Mouse (Mus musculus) midbrain, embryonic 14.5 days (tissue): ENCODE measurements around the gene Ap2a1. TPM values are rescaled to one million over a fixed set of nuclear protein-coding genes. Genes with fewer than 3 reads are reported as not detected.
A peak's percentile ranks its signal among the peaks of the same experiment; 100 is the strongest.

ENCODE experiments used
- ATAC-seq: fragments of 200-750 bp; cut with Nextera tagmentation; 2 replicates; pipeline ENCODE4 v1.8.0; 2017; ENCODE audit warnings: moderate number of reproducible peaks, moderate library complexity; ENCODE audit not compliant: low FRiP score, low TSS enrichment
- DNase-seq: peaks from one replicate; pipeline ENCODE4 v3.0.0-alpha.2; 2015
- H3K27ac ChIP-seq: fragments of 300-500 bp; sonication (generic); replicated peaks from 2 replicates; pipeline ENCODE4 v1.5.1; 2014; ENCODE audit warnings: mild to moderate bottlenecking, low read depth, low read length, moderate library complexity
- H3K27me3 ChIP-seq: fragments of 300-500 bp; sonication (generic); 2 replicates; pipeline ENCODE4 v1.6.1; 2014; ENCODE audit warnings: low read length, control low read depth, mixed read lengths; ENCODE audit not compliant: control insufficient read depth, insufficient read depth
- H3K36me3 ChIP-seq: fragments of 300-500 bp; sonication (generic); 2 replicates; pipeline ENCODE4 v1.6.1; 2014; ENCODE audit warnings: low read length, control low read depth; ENCODE audit not compliant: control insufficient read depth, insufficient read depth
- H3K4me1 ChIP-seq: fragments of 300-500 bp; sonication (generic); 2 replicates; pipeline ENCODE4 v1.6.1; 2014; ENCODE audit warnings: mild to moderate bottlenecking, antibody characterized with exemption, low read length, control low read depth; ENCODE audit not compliant: control insufficient read depth, insufficient read depth
- H3K4me2 ChIP-seq: fragments of 300-500 bp; sonication (generic); 2 replicates; pipeline ENCODE4 v1.6.1; 2014; ENCODE audit warnings: mild to moderate bottlenecking, low read length, moderate library complexity
- H3K4me3 ChIP-seq: fragments of 300-500 bp; sonication (generic); replicated peaks from 2 replicates; pipeline ENCODE4 v1.5.1; 2014; ENCODE audit warnings: low read depth, low read length
- H3K9ac ChIP-seq: fragments of 300-500 bp; sonication (generic); replicated peaks from 2 replicates; pipeline ENCODE4 v1.6.1; 2014; ENCODE audit warnings: mild to moderate bottlenecking, low read length, moderate library complexity
- H3K9me3 ChIP-seq: fragments of 300-500 bp; sonication (generic); 2 replicates; pipeline ENCODE4 v1.6.1; 2016; ENCODE audit warnings: low read length, control low read depth, mixed read lengths; ENCODE audit not compliant: control insufficient read depth
- WGBS: fragments of 180-500 bp; shearing (Covaris S2); extraction: QIAGEN DNeasy Blood & Tissue Kit; methylation state at CpG from one replicate; pipeline ENCODE4 v1.1.7; 2014; 5-methylcytosine and 5-hydroxymethylcytosine counted together
- polyA plus RNA-seq: library from polyadenylated mRNA; unstranded; fragments of >200 nt; fragmentation: Nextera tagmentation; extraction: Ambion mirVana; gene quantifications from 2 replicates; pipeline ENCODE4 v1.2.1, GENCODE M21; 2014

The Ap2a1 gene
- polyA plus RNA-seq, 1 experiment from 2014 or later: 124 TPM

DNA sequence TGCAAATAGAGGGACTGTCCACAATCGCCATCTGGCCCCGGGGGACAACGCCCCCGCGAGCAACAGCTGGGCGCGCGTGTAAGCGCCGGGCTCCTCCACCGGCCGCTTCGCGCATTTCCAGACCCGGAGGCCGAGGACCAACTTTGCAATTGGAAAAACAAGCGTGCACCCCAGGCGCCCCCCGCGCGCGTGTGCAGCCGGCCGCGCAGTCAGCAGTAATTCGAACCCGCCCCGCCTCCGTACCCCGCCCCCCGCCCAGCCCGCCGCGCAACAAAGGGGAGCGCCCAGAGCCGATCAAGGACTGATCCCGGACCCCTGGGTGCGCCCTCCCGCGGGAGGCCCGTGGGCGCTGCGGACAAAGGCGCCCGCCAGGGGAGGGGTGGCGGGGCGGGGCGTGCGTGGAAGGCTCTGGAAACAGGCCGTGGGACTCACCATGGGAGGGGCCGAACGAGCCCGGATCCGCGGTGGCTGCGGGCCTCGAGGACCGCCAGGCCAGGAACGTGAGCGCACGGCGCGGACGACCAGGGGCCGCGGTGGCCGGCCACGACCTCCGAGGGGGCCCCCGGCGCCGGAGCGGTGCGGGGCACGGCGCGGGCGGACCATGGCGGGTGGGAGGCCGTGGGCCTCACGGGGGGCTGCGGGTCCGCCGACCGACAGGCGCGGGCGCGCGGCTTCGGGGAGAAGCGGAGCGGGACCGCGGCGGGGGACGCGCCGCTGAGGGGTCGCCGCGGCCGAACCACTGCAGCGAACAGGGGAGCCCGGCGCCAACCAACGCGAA is 60.2 kb downstream of the Ap2a1 start:
- Histone ChIP-seq H3K4me3 (peak overlapping the region; percentile 99), H3K27ac (peak overlapping the region; percentile 100), H3K36me3 (peaks cover 26% of the 10 kb centered on the region), H3K27me3 (no peaks in the 10 kb centered on the region), H3K9me3 (no peaks in the 10 kb centered on the region), H3K4me1 (peaks cover 28% of the 10 kb centered on the region), H3K9ac (peak overlapping the region; percentile 99), H3K4me2 (peak overlapping the region; percentile 95)
- under 1% methylated on average over 108 of the region's 108 CpGs for WGBS
- DNase-seq: peak; percentile 80
- ATAC-seq: peak; percentile 32

GRCm38 (mm10) chr7:44868465-44868864 is 60.8 kb downstream of the Ap2a1 start:
- Histone ChIP-seq H3K4me3 (peak overlapping the region; percentile 99), H3K4me2 (peak overlapping the region; percentile 95), H3K27me3 (no peaks in the 10 kb centered on the region), H3K36me3 (peaks cover 32% of the 10 kb centered on the region), H3K4me1 (peaks cover 28% of the 10 kb centered on the region), H3K9me3 (no peaks in the 10 kb centered on the region), H3K27ac (peak overlapping the region; percentile 100), H3K9ac (peak overlapping the region; percentile 99)
- ATAC-seq: no peak
- 6% methylated on average over 16 of the region's 16 CpGs for WGBS
- DNase-seq: no peak

DNA sequence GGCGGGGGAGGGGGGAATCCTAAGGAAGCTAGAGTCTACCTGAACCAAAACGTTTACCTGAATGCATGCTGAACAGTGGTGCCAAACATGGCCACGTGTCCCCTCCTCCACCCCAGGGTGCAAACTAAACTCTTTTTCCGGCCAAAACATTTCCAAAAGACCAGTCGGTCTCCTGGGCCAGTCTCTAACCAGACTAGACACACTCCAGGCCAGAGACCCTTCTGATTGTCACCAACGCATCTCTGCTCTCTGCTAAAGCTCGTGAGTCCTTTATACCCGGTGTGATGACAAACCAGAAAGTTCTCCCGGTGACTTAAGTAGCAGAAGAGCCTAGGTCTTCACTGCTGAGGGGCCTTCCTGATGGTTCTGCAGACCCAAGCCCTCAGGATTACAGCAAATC is 61.5 kb downstream of the Ap2a1 start:
- Histone ChIP-seq H3K4me1 (peaks cover 28% of the 10 kb centered on the region), H3K4me2 (peak overlapping the region; percentile 95), H3K9ac (peak overlapping the region; percentile 99; the same call in 1 of the 2 replicates), H3K4me3 (peak overlapping the region; percentile 99), H3K36me3 (peaks cover 39% of the 10 kb centered on the region), H3K27me3 (no peaks in the 10 kb centered on the region), H3K27ac (no peak overlapping the region), H3K9me3 (no peaks in the 10 kb centered on the region)
- WGBS: 44% methylated on average over 9 of the region's 9 CpGs
- ATAC-seq: no peak
- DNase-seq: no peak

- H3K4me3 ChIP-seq: peak overlapping the region; percentile 99
- no peaks in the 10 kb centered on the region for H3K9me3 ChIP-seq
- 76% methylated on average over 18 of the region's 19 CpGs for WGBS
- H3K9ac ChIP-seq: peak overlapping the region; percentile 99; the same call in 1 of the 2 replicates
- ATAC-seq: no peak
- H3K27me3 ChIP-seq: no peaks in the 10 kb centered on the region
- peaks cover 28% of the 10 kb centered on the region for H3K4me1 ChIP-seq
- DNase-seq: no peak
- peaks cover 45% of the 10 kb centered on the region for H3K36me3 ChIP-seq
- H3K4me2 ChIP-seq: peak overlapping the region; percentile 95
- 0 out of 2 replicates have a peak overlapping the region, but pooled peaks have one; percentile 20 for H3K27ac ChIP-seq
These were observed 62.1 kb downstream of the Ap2a1 start for GRCm38 (mm10) chr7:44867010-44867702.

GRCm38 (mm10) chr7:44866276-44867009 is 62.9 kb downstream of the Ap2a1 start:
- H3K4me1 ChIP-seq: peaks cover 28% of the 10 kb centered on the region
- peak overlapping the region; percentile 95 for H3K4me2 ChIP-seq
- H3K4me3 ChIP-seq: peak overlapping the region; percentile 99; the same call in 1 of the 2 replicates
- 0 out of 2 replicates have a peak overlapping the region, but pooled peaks have one; percentile 20 for H3K9ac ChIP-seq
- no peaks in the 10 kb centered on the region for H3K9me3 ChIP-seq
- no peaks in the 10 kb centered on the region for H3K27me3 ChIP-seq
- ATAC-seq: no peak
- peaks cover 53% of the 10 kb centered on the region for H3K36me3 ChIP-seq
- 57% methylated on average over 15 of the region's 15 CpGs for WGBS
- 0 out of 2 replicates have a peak overlapping the region, but pooled peaks have one; percentile 26 for H3K27ac ChIP-seq
- peak; percentile 42 for DNase-seq

DNA sequence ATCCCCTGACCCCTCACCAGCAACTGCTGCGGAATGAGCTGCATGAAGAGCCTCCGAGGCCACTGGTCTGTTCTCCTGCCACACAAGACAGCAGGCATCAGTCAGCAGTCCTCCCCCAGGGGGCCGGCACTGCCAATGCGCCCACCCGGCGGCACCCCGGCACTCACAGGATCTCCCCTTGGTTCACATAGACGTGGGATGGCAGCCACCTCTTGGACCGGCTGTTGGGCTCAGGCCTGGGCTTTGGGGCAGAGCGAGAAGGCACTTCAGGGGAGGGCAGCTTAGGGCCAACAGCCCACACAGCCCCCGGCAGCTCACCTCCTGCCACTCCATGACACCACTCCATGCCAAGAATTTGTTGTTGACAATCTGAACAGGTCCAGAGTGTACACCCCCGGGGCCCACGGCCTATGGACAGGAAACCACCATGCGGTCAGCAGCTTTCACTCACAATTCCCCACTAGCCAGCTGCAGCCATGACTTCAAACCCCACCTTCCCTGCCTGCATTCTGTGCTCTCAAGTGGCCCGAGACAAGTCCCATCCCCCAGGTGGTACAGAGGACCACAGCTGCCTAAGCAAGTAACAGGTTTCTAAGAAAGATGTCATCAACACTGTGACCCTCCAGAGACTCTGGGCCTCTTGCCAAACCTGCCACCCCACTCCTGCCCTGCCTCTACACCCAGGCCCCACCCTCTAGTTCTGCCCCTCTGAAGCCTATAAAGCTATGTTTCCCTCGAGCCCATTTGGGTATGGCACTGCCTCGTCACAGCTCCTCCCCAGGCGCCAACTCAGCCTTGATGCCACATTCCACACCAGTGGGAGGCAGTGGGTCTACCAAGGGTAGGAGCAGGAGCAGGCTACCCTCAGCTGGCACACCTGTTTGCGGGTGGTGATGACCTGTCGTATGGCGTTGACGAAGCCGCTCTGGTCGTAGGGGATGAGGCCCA is 64.4 kb downstream of the Ap2a1 start:
- H3K4me1 ChIP-seq: peaks cover 24% of the 10 kb centered on the region
- no peak overlapping the region for H3K27ac ChIP-seq
- DNase-seq (no peak), ATAC-seq (no peak)
- H3K9ac ChIP-seq: no peak overlapping the region
- no peaks in the 10 kb centered on the region for H3K27me3 ChIP-seq
- no peaks in the 10 kb centered on the region for H3K9me3 ChIP-seq
- WGBS: 85% methylated on average over 24 of the region's 24 CpGs
- H3K4me2 ChIP-seq: no peak overlapping the region
- peaks cover 55% of the 10 kb centered on the region for H3K36me3 ChIP-seq
- H3K4me3 ChIP-seq: no peak overlapping the region

DNA sequence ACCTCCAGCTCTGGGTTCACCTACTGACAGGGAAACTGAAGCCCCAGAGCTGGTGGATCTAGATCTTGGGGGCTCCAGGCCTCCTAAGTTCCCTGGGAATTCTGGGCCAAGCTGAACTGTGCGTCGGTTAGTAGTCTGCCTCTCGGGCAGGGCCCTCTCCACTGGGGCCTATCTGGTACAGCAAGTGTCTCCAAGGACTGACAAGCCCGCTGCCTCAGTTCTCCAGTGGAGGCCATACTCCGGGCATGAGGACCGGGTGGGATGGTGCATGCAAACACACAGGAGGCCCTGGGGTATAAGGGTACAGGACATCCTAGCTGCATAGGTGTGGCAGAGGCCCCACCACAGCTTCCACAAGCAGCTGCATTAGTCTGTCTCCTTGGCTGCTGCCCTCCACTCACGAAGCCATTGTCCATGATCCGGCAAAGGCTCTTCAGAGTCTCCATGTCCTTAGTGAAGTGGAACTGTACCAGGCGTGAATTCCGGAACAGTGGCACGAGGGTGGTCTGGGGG is 65.3 kb downstream of the Ap2a1 start:
- Histone ChIP-seq H3K4me2 (no peak overlapping the region), H3K36me3 (peaks cover 58% of the 10 kb centered on the region)
- WGBS: 85% methylated on average over 11 of the region's 11 CpGs

More for the DNA sequence above, 65.3 kb downstream of the Ap2a1 start:
- ATAC-seq (no peak), DNase-seq (no peak)
- Histone ChIP-seq H3K27ac (no peak overlapping the region), H3K4me3 (no peak overlapping the region), H3K9me3 (no peaks in the 10 kb centered on the region), H3K9ac (no peak overlapping the region), H3K27me3 (no peaks in the 10 kb centered on the region), H3K4me1 (peaks cover 24% of the 10 kb centered on the region)
